Mouse (Mus musculus) erythroblast, embryonic 14.5 days (primary cell): Measurements from ENCODE around the gene Atoh8.

Experiments
- GATA1 ChIP-seq: IDR thresholded peaks from 2 replicates; pipeline ENCODE4 v1.6.1; 2012; ENCODE audit warnings: low read length, inconsistent platforms, mixed read lengths
- TAL1 ChIP-seq: IDR thresholded peaks from 3 replicates; pipeline ENCODE4 v1.6.1; 2012; ENCODE audit warnings: low read length, inconsistent platforms, mixed read lengths

GRCm38 (mm10) chr6:72253911-72254587 lies 18.7 kb upstream of the Atoh8 start:
- TF ChIP-seq GATA1 (no peak), TAL1 (no peak)
